In the genomic region with DNA sequence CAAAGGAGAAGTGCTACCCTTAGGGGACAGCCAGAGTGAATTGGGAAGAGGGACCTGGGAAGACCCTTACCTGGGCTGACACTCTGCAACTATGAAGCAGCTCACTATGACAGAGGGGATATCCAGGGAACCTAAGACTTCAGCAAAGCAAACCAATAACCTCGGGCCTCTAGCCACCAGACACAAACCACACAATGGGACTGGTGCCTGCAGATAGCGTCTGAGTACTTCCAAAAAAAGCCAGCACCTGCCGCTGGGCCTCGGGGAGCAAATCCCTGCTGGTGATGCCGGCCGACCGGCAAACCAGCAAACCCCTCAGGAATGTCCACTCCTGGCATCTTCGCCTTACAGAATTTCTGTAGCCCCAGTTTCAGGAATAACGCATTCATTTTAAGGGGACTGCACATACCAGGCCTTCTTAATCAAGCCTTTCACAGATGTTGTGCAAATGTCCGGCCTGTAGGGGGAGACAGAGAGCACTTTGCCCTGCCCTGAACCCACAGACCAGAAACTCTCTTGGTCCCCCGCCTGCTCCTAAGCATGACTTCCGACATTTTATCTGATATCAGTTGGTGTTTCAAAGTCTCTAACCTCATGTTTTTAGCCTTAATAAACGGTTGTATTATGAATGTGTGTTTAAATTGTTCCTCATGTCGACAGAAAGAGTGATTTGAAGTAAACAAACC, we compare ENCODE assay signal across 8 mouse cellular contexts. TPM values are rescaled to one million over a fixed set of nuclear protein-coding genes. Genes with fewer than 3 reads are reported as not detected.
A peak's percentile ranks its signal among the peaks of the same experiment; 100 is the strongest.
DNase-seq lines count a peak whose midpoint lies in the region; ATAC-seq and TF ChIP-seq lines count a peak whose summit lies in the region.

No protein-coding gene starts in this region.

- peaks cover 3% of the 10 kb centered on the region; the same call in 1 of the 2 replicates for H3K27me3 ChIP-seq in cerebellum, adult 2 months (ENCODE audit: control insufficient read depth, insufficient read depth, low read length)
- H3K27me3 ChIP-seq in liver, embryonic 12.5 days (replicated peaks), result 0 out of 2 replicates have a peak, but pooled peaks cover 2% of the 10 kb centered on the region

- ATAC-seq in liver, embryonic 12.5 days, result no peak

- H3K36me3 ChIP-seq in liver, embryonic 12.5 days, result no peaks in the 10 kb centered on the region

- H3K4me2 ChIP-seq in liver, embryonic 12.5 days, result no peak overlapping the region

- TF ChIP-seq POLR2A in cerebellum, adult 2 months (IDR thresholded peaks at IDR 0.05; ENCODE audit: borderline replicate concordance, insufficient read depth, low read length), result no peak

- H3K4me3 ChIP-seq in cerebellum, adult 2 months (replicated peaks; ENCODE audit: insufficient read depth, low read depth, low read length), result no peak overlapping the region
- no peak overlapping the region for H3K4me3 ChIP-seq in liver, embryonic 12.5 days

- H3K9ac ChIP-seq in liver, embryonic 12.5 days, result no peak overlapping the region

- 44% methylated on average over 14 of the region's 14 CpGs for WGBS in cerebellum, adult 2 months
- 29% methylated on average over 14 of the region's 14 CpGs for WGBS in liver, embryonic 12.5 days (ENCODE audit: insufficient replicate concordance)

- peak; percentile 29; the same call in 1 of the 2 replicates for TF ChIP-seq CTCF in cerebellum, adult 2 months (IDR thresholded peaks at IDR 0.05; ENCODE audit: borderline replicate concordance, insufficient read depth, low read depth, low read length)

- peaks cover 5% of the 10 kb centered on the region for H3K4me1 ChIP-seq in cerebellum, adult 2 months (ENCODE audit: control insufficient read depth, insufficient read depth, low read length)
- no peaks in the 10 kb centered on the region for H3K4me1 ChIP-seq in liver, embryonic 12.5 days

- no peak overlapping the region; the same call in 1 of the 2 replicates for H3K27ac ChIP-seq in cerebellum, adult 2 months (ENCODE audit: insufficient read depth, low read length)
- H3K27ac ChIP-seq in liver, embryonic 12.5 days, result no peak overlapping the region

- no peaks in the 10 kb centered on the region for H3K9me3 ChIP-seq in liver, embryonic 12.5 days (replicated peaks)

- DNase-seq in cerebellum, adult 2 months, result no peak
- no peak for DNase-seq in cerebellum, adult 9-11 months
- DNase-seq in liver, result peak; percentile 43
- DNase-seq in c-Kit-positive CD71-negative TER-119-negative erythroid progenitor cells, embryonic 14.5 days (ENCODE audit: low read depth), result peak; percentile 4
- DNase-seq in kidney, postnatal 25 days, result peak; percentile 44 to 60
- peak; percentile 51 for DNase-seq in retina, embryonic 14.5 days (ENCODE audit: low spot score)
- DNase-seq in natural killer cell, adult 2 months (ENCODE audit: low spot score in 2 of 2), result no peak

RNA-seq across cellular contexts. Expression of gene D7Ertd443e, which starts 28.7 kb away (rescaled TPM):
- polyA plus RNA-seq in cerebellum, adult 2 months (2012; rRNA removed), result 5.2 and 7.4 TPM in 2 replicates
- 0.06 TPM in 1 of 2 replicates, not detected in the other for polyA plus RNA-seq in liver, embryonic 12.5 days (2016; fragmentation: Nextera tagmentation; extraction: Ambion mirVana)

Comparison
In these comparisons a context has a peak if more than half of its experiments do, and no peak if none do; other contexts are left out.
1. DNase-seq: peak in liver (single experiment), c-Kit-positive CD71-negative TER-119-negative erythroid progenitor cells, embryonic 14.5 days (single experiment), kidney, postnatal 25 days (2 of 2) and retina, embryonic 14.5 days (single experiment); none in cerebellum, adult 2 months (0 of 2), cerebellum, adult 9-11 months (single experiment) and natural killer cell, adult 2 months (0 of 2).